Mouse (Mus musculus) neural tube, embryonic 14.5 days (tissue): ENCODE results near the gene Myocd. TPM values are rescaled to one million over a fixed set of nuclear protein-coding genes. Genes with fewer than 3 reads are reported as not detected.
A peak's percentile ranks its signal among the peaks of the same experiment; 100 is the strongest.

Source experiments
- ATAC-seq: fragments of 200-750 bp; cut with Nextera tagmentation; 2 replicates; pipeline ENCODE4 v1.8.0; 2017; ENCODE audit warnings: low read depth, mild to moderate bottlenecking, moderate TSS enrichment, moderate library complexity
- H3K27ac ChIP-seq: fragments of 300-500 bp; sonication (generic); 2 replicates; pipeline ENCODE4 v1.5.1; 2014; ENCODE audit warnings: low read depth, mild to moderate bottlenecking, control low read depth, low read length, moderate library complexity, mixed read lengths
- H3K27me3 ChIP-seq: fragments of 300-500 bp; sonication (generic); 2 replicates; pipeline ENCODE4 v1.6.1; 2014; ENCODE audit warnings: low read length; ENCODE audit not compliant: control insufficient read depth, insufficient read depth
- H3K36me3 ChIP-seq: fragments of 300-500 bp; sonication (generic); 2 replicates; pipeline ENCODE4 v1.6.1; 2014; ENCODE audit warnings: low read length, mixed read lengths; ENCODE audit not compliant: control insufficient read depth, insufficient read depth
- H3K4me1 ChIP-seq: fragments of 300-500 bp; sonication (generic); 2 replicates; pipeline ENCODE4 v1.6.1; 2014; ENCODE audit warnings: low read length; ENCODE audit not compliant: control insufficient read depth, insufficient read depth
- H3K4me2 ChIP-seq: fragments of 300-500 bp; sonication (generic); 2 replicates; pipeline ENCODE4 v1.6.1; 2014; ENCODE audit warnings: mild to moderate bottlenecking, low read depth, low read length, control low read depth
- H3K4me3 ChIP-seq: fragments of 300-500 bp; sonication (generic); 2 replicates; pipeline ENCODE4 v1.5.1; 2014; ENCODE audit warnings: low read depth, low read length, control low read depth, mixed read lengths
- H3K9ac ChIP-seq: fragments of 300-500 bp; sonication (generic); replicated peaks from 2 replicates; pipeline ENCODE4 v1.6.1; 2014; ENCODE audit warnings: low read depth, mild to moderate bottlenecking, control low read depth, low read length, mixed read lengths
- H3K9me3 ChIP-seq: fragments of 300-500 bp; sonication (generic); 2 replicates; pipeline ENCODE4 v1.6.1; 2016; ENCODE audit warnings: low read length; ENCODE audit not compliant: control insufficient read depth
- WGBS: fragments of 180-500 bp; shearing (Covaris S2); extraction: QIAGEN DNeasy Blood & Tissue Kit; methylation state at CpG from one replicate; pipeline ENCODE4 v1.1.7; 2014; 5-methylcytosine and 5-hydroxymethylcytosine counted together
- polyA plus RNA-seq: library from polyadenylated mRNA; unstranded; fragments of >200 nt; fragmentation: Nextera tagmentation; extraction: Ambion mirVana; gene quantifications from 2 replicates; pipeline ENCODE4 v1.2.1, GENCODE M21; 2014

The Myocd gene
- polyA plus RNA-seq, 1 experiment from 2014 or later, result 0.47 TPM

- no peaks in the 10 kb centered on the region; the same call in 1 of the 2 replicates for H3K27me3 ChIP-seq
- H3K9ac ChIP-seq, result peak overlapping the region; percentile 89
- H3K4me2 ChIP-seq, result peak overlapping the region; percentile 85
- under 1% methylated on average over 49 of the region's 49 CpGs for WGBS
- 0 out of 2 replicates have a peak, but pooled peaks cover 8% of the 10 kb centered on the region for H3K4me1 ChIP-seq
- H3K9me3 ChIP-seq, result no peaks in the 10 kb centered on the region
- peak; percentile 89 for ATAC-seq
- H3K36me3 ChIP-seq, result no peaks in the 10 kb centered on the region
- H3K4me3 ChIP-seq, result peak overlapping the region; percentile 90
- H3K27ac ChIP-seq, result peak overlapping the region; percentile 72; the same call in 1 of the 2 replicates
Observed at GRCm38 (mm10) chr11:65161881-65162766, 107.7 kb downstream of the Myocd start.

GRCm38 (mm10) chr11:65160991-65161880 lies 108.6 kb downstream of the Myocd start:
- Histone ChIP-seq H3K36me3 (no peaks in the 10 kb centered on the region), H3K27ac (no peak overlapping the region), H3K4me1 (0 out of 2 replicates have a peak, but pooled peaks cover 8% of the 10 kb centered on the region), H3K4me2 (peak overlapping the region; percentile 85), H3K27me3 (no peaks in the 10 kb centered on the region; the same call in 1 of the 2 replicates), H3K9ac (peak overlapping the region; percentile 89), H3K4me3 (peak overlapping the region; percentile 90), H3K9me3 (no peaks in the 10 kb centered on the region)
- WGBS, result 55% methylated on average over 7 of the region's 7 CpGs
- ATAC-seq, result no peak

GRCm38 (mm10) chr11:65159791-65160190 lies 110.0 kb downstream of the Myocd start, which contains the start of gene 1700086D15Rik:
TSS of gene 1700086D15Rik (minus strand) at chr11:65159891.
- no peak for ATAC-seq
- Histone ChIP-seq H3K27ac (no peak within 1 kb of the TSS), H3K36me3 (no peaks in the 10 kb centered on the region), H3K9ac (no peak within 1 kb of the TSS), H3K4me2 (no peak within 1 kb of the TSS), H3K27me3 (no peaks in the 10 kb centered on the region; the same call in 1 of the 2 replicates), H3K9me3 (no peaks in the 10 kb centered on the region), H3K4me3 (no peak within 1 kb of the TSS), H3K4me1 (0 out of 2 replicates have a peak, but pooled peaks cover 8% of the 10 kb centered on the region)
- WGBS, result 95% methylated on average over 5 of the region's 5 CpGs

GRCm38 (mm10) chr11:65158658-65158990 lies 111.2 kb downstream of the Myocd start:
- 93% methylated on average over 5 of the region's 5 CpGs for WGBS
- Histone ChIP-seq H3K4me2 (no peak overlapping the region), H3K4me1 (0 out of 2 replicates have a peak, but pooled peaks cover 8% of the 10 kb centered on the region), H3K9me3 (no peaks in the 10 kb centered on the region), H3K9ac (no peak overlapping the region), H3K27ac (no peak overlapping the region), H3K4me3 (no peak overlapping the region), H3K36me3 (no peaks in the 10 kb centered on the region), H3K27me3 (no peaks in the 10 kb centered on the region; the same call in 1 of the 2 replicates)
- no peak for ATAC-seq

- 95% methylated on average over 20 of the region's 20 CpGs for WGBS
- 0 out of 2 replicates have a peak, but pooled peaks cover 8% of the 10 kb centered on the region for H3K4me1 ChIP-seq
- H3K27me3 ChIP-seq, result no peaks in the 10 kb centered on the region; the same call in 1 of the 2 replicates
- H3K4me2 ChIP-seq, result no peak overlapping the region
- no peaks in the 10 kb centered on the region for H3K9me3 ChIP-seq
- no peaks in the 10 kb centered on the region for H3K36me3 ChIP-seq
- ATAC-seq, result no peak
- H3K4me3 ChIP-seq, result no peak overlapping the region
- no peak overlapping the region for H3K9ac ChIP-seq
- H3K27ac ChIP-seq, result no peak overlapping the region
Observed at GRCm38 (mm10) chr11:65157966-65158657, 111.7 kb downstream of the Myocd start.

- no peaks in the 10 kb centered on the region for H3K36me3 ChIP-seq
- no peak for ATAC-seq
Observed at GRCm38 (mm10) chr11:65153006-65153405, 116.8 kb downstream of the Myocd start.

GRCm38 (mm10) chr11:65148441-65148840 lies 121.3 kb downstream of the Myocd start:
- no peaks in the 10 kb centered on the region for H3K4me1 ChIP-seq
- H3K9ac ChIP-seq, result no peak overlapping the region
- no peaks in the 10 kb centered on the region for H3K36me3 ChIP-seq
- H3K27me3 ChIP-seq, result no peaks in the 10 kb centered on the region
- H3K4me2 ChIP-seq, result no peak overlapping the region
- H3K4me3 ChIP-seq, result no peak overlapping the region
- no peaks in the 10 kb centered on the region for H3K9me3 ChIP-seq
- no peak for ATAC-seq
- H3K27ac ChIP-seq, result no peak overlapping the region
- 96% methylated on average over 7 of the region's 7 CpGs for WGBS

More at GRCm38 (mm10) chr11:65153006-65153405, 116.8 kb downstream of the Myocd start:
- no peak overlapping the region for H3K27ac ChIP-seq
- H3K27me3 ChIP-seq, result no peaks in the 10 kb centered on the region
- no peak overlapping the region for H3K4me2 ChIP-seq
- no peaks in the 10 kb centered on the region for H3K4me1 ChIP-seq
- H3K9me3 ChIP-seq, result no peaks in the 10 kb centered on the region
- no peak overlapping the region for H3K4me3 ChIP-seq
- 83% methylated on average over 5 of the region's 5 CpGs for WGBS
- no peak overlapping the region for H3K9ac ChIP-seq

- no peak overlapping the region for H3K27ac ChIP-seq
- H3K36me3 ChIP-seq, result no peaks in the 10 kb centered on the region
- no peaks in the 10 kb centered on the region for H3K27me3 ChIP-seq
- H3K4me2 ChIP-seq, result no peak overlapping the region
- H3K4me3 ChIP-seq, result no peak overlapping the region
- no peaks in the 10 kb centered on the region for H3K4me1 ChIP-seq
- no peaks in the 10 kb centered on the region for H3K9me3 ChIP-seq
- ATAC-seq, result no peak
- 82% methylated on average over 4 of the region's 4 CpGs for WGBS
- H3K9ac ChIP-seq, result no peak overlapping the region
Observed at GRCm38 (mm10) chr11:65142838-65143417, 126.9 kb downstream of the Myocd start.
